Mouse (Mus musculus) heart, postnatal 25 days (tissue): ENCODE measurements at regions not wholly inside any gene's neighbourhood (a gene's known extent, or its start where the extent isn't known, plus 50 kb on each side); places are given as distances from the start of the nearest gene placed in this dataset.

ENCODE experiments used
- DNase-seq: peaks from one replicate; pipeline ENCODE4 v3.0.0; 2022; ENCODE audit warnings: low spot score
- intact Hi-C: fragments of 180-260 bp; cut with DNase I; formaldehyde crosslinking; loops from one replicate; pipeline ENCODE4 v1.15.1; 2025

- intact Hi-C loops = no loop called here
- DNase-seq = no peak
These were observed 124.1 kb downstream of the Pten start for GRCm38 (mm10) chr19:32881443-32881842.

- no peak for DNase-seq
- intact Hi-C loops = no loop called here
These were observed 127.0 kb downstream of the Pten start for GRCm38 (mm10) chr19:32884279-32884678.

GRCm38 (mm10) chr19:32885481-32886131 lies 128.3 kb downstream of the Pten start:
- DNase-seq = no peak
- intact Hi-C loops = no loop called here

- DNase-seq = no peak
- intact Hi-C loops = no loop called here
These were observed 129.9 kb downstream of the Pten start for GRCm38 (mm10) chr19:32887190-32887589.

GRCm38 (mm10) chr19:32888616-32889305 lies 131.5 kb downstream of the Pten start:
- intact Hi-C loops = no loop called here

GRCm38 (mm10) chr19:32890801-32891200 lies 133.5 kb downstream of the Pten start:
- intact Hi-C loops = no loop called here
- DNase-seq = no peak

More at GRCm38 (mm10) chr19:32888616-32889305, 131.5 kb downstream of the Pten start:
- DNase-seq = no peak

- no peak for DNase-seq
- intact Hi-C loops = no loop called here
These were observed 135.2 kb downstream of the Pten start for GRCm38 (mm10) chr19:32892469-32892868.

GRCm38 (mm10) chr19:32903454-32904108 lies 146.3 kb downstream of the Pten start:
- peak; percentile 29 for DNase-seq
- intact Hi-C loops = loop anchor here (10.0 kb wide), 1 partner anchor 149 kb away; the partner anchor contains the start of gene Pten

- DNase-seq = no peak
- intact Hi-C loops = loop anchor here (10.0 kb wide), 1 partner anchor 150 kb away; the partner anchor contains the start of gene Pten
These were observed 147.2 kb downstream of the Pten start for GRCm38 (mm10) chr19:32904517-32904916.

GRCm38 (mm10) chr19:32905901-32906431 lies 148.7 kb downstream of the Pten start:
- no peak for DNase-seq
- intact Hi-C loops = loop anchor here (5.0 to 10.0 kb wide), 2 partner anchors 46 to 151 kb away; partner anchors contain the start of gene Pten

- no peak for DNase-seq
- intact Hi-C loops = loop anchor here (5.0 to 10.0 kb wide), 2 partner anchors 45 to 152 kb away; partner anchors contain the start of gene Pten
These were observed 149.5 kb downstream of the Pten start for GRCm38 (mm10) chr19:32906820-32907219.

- intact Hi-C loops = no loop called here
These were observed 152.8 kb downstream of the Pten start for GRCm38 (mm10) chr19:32910050-32910462.

GRCm38 (mm10) chr19:32912323-32912722 lies 155.0 kb downstream of the Pten start:
- intact Hi-C loops = no loop called here
- DNase-seq = no peak

More at GRCm38 (mm10) chr19:32910050-32910462, 152.8 kb downstream of the Pten start:
- no peak for DNase-seq

GRCm38 (mm10) chr19:32916507-32917280 lies 159.4 kb downstream of the Pten start:
- intact Hi-C loops = no loop called here
- no peak for DNase-seq

- DNase-seq = no peak
- intact Hi-C loops = no loop called here
These were observed 163.7 kb downstream of the Pten start for GRCm38 (mm10) chr19:32921021-32921420.

- no peak for DNase-seq
- intact Hi-C loops = no loop called here
These were observed 166.6 kb downstream of the Pten start for GRCm38 (mm10) chr19:32923911-32924310.

GRCm38 (mm10) chr19:32925628-32926505 lies 168.6 kb downstream of the Pten start:
- intact Hi-C loops = no loop called here
- DNase-seq = no peak

- no peak for DNase-seq
- intact Hi-C loops = no loop called here
These were observed 169.3 kb downstream of the Pten start for GRCm38 (mm10) chr19:32926571-32926970.

- no peak for DNase-seq
These were observed 176.4 kb downstream of the Pten start for GRCm38 (mm10) chr19:32933676-32934075.

More at GRCm38 (mm10) chr19:32933676-32934075, 176.4 kb downstream of the Pten start:
- intact Hi-C loops = no loop called here
